Comparison of ENCODE assay signal across 23 mouse cellular contexts in genomic region chr17:7211893-7212292, GRCm38 (mm10).
"Had no signal": no experiment of that assay in that cellular context is flagged by ENCODE, and none has a peak within 500 bp of the region (broad histone marks: within the 10 kb centered on the region; RNA-seq: fewer than 3 reads in every experiment).

No protein-coding gene starts in this region.

- H3K4me2 ChIP-seq: kidney, embryonic 15.5 days; limb, embryonic 13.5 days; liver, embryonic 12.5 days; liver, embryonic 15.5 days; lung, embryonic 15.5 days; midbrain, embryonic 13.5 days; stomach, embryonic 15.5 days had no signal

- H3K27ac ChIP-seq: kidney, embryonic 15.5 days; limb, embryonic 10.5 days; limb, embryonic 13.5 days; liver, embryonic 12.5 days; liver, embryonic 15.5 days; lung, embryonic 15.5 days; midbrain, embryonic 10.5 days; midbrain, embryonic 13.5 days; stomach, embryonic 15.5 days had no signal

- H3K36me3 ChIP-seq: kidney, embryonic 15.5 days; limb, embryonic 10.5 days; limb, embryonic 13.5 days; liver, embryonic 12.5 days; liver, embryonic 15.5 days; lung, embryonic 15.5 days; midbrain, embryonic 10.5 days; midbrain, embryonic 13.5 days; stomach, embryonic 15.5 days had no signal

- H3K27me3 ChIP-seq: kidney, embryonic 15.5 days; limb, embryonic 13.5 days; liver, embryonic 12.5 days; liver, embryonic 15.5 days; lung, embryonic 15.5 days; megakaryocyte, embryonic 14.5 days; midbrain, embryonic 13.5 days; stomach, embryonic 15.5 days had no signal

- H3K9me3 ChIP-seq: kidney, embryonic 15.5 days; limb, embryonic 10.5 days; limb, embryonic 13.5 days; liver, embryonic 12.5 days; liver, embryonic 15.5 days; lung, embryonic 15.5 days; megakaryocyte, embryonic 14.5 days; midbrain, embryonic 10.5 days; midbrain, embryonic 13.5 days; stomach, embryonic 15.5 days had no signal

- ATAC-seq: liver, embryonic 12.5 days; midbrain, embryonic 13.5 days; midbrain, embryonic 16.5 days had no signal

- DNase-seq: kidney, adult 11 months; kidney, adult 8-10 months; kidney, postnatal 10 days; kidney, postnatal 36 days; liver; lung, adult 18-20 months; lung, postnatal 10 days; lung, postnatal 36 days; retina, postnatal 1 day; right cerebral cortex, postnatal 25 days; spleen, adult 18-20 months; thymus, postnatal 25 days had no signal

- H3K4me1 ChIP-seq: liver, embryonic 12.5 days; liver, embryonic 15.5 days; megakaryocyte, embryonic 14.5 days; stomach, embryonic 15.5 days had no signal

- H3K4me3 ChIP-seq: kidney, embryonic 15.5 days; limb, embryonic 10.5 days; limb, embryonic 13.5 days; liver, embryonic 12.5 days; liver, embryonic 15.5 days; lung, embryonic 15.5 days; megakaryocyte, embryonic 14.5 days; midbrain, embryonic 10.5 days; midbrain, embryonic 13.5 days; stomach, embryonic 15.5 days had no signal

- H3K9ac ChIP-seq: kidney, embryonic 15.5 days; limb, embryonic 13.5 days; liver, embryonic 12.5 days; liver, embryonic 15.5 days; lung, embryonic 15.5 days; midbrain, embryonic 13.5 days; stomach, embryonic 15.5 days had no signal
